Mouse (Mus musculus): Measurements from ENCODE around the gene Ralgapb.

GRCm38 (mm10) chr2:158498457-158498856, 88.8 kb downstream of the Ralgapb start:
- TF ChIP-seq EP300 (IDR thresholded peaks at IDR 0.05; ENCODE audit: insufficient read depth, low read depth, low read length) (no peak), CTCF (IDR thresholded peaks at IDR 0.05) (no peak), POLR2A (IDR thresholded peaks at IDR 0.05; ENCODE audit: insufficient read depth, low read depth, low read length) (no peak)
